1 mouse cellular context compared by ENCODE assay signal in genomic region chr7:127082995-127083394, GRCm38 (mm10).
TF ChIP-seq lines count a peak whose summit lies in the region.

No protein-coding gene starts in this region.

TF ChIP-seq in MEL, 35 proteins besides CTCF, POLR2A, EP300 and RAD21:
- TF ChIP-seq SIN3A (IDR thresholded peaks at IDR 0.05; ENCODE audit: low read length) (no peak), MAX (IDR thresholded peaks at IDR 0.05; ENCODE audit: low read length) (no peak), MYC (IDR thresholded peaks at IDR 0.05; ENCODE audit: low read depth, low read length) (no peak), ETS1 (IDR thresholded peaks at IDR 0.05; ENCODE audit: low read depth, low read length) (no peak), E2F4 (IDR thresholded peaks at IDR 0.05; ENCODE audit: borderline replicate concordance, low read depth, low read length) (no peak), ELF1 (IDR thresholded peaks at IDR 0.05; ENCODE audit: low read depth, low read length) (no peak), ZC3H11A (IDR thresholded peaks at IDR 0.05; ENCODE audit: low read depth, low read length) (no peak), NELFE (IDR thresholded peaks at IDR 0.05; ENCODE audit: low read depth, low read length) (no peak), SMC3 (IDR thresholded peaks at IDR 0.05; ENCODE audit: low read depth, low read length) (no peak), ZKSCAN1 (IDR thresholded peaks at IDR 0.05; ENCODE audit: low read depth, low read length) (no peak)
